Mouse (Mus musculus) myocyte (in vitro differentiated cells): ENCODE results near the gene Plekha7. TPM values are rescaled to one million over a fixed set of nuclear protein-coding genes. Genes with fewer than 3 reads are reported as not detected.

Experiments
- H3K27me3 ChIP-seq: one replicate; pipeline ENCODE4 v1.6.1; 2011; ENCODE audit not compliant: control insufficient read depth, insufficient read depth, insufficient read length
- H3K36me3 ChIP-seq: one replicate; pipeline ENCODE4 v1.6.1; 2011; ENCODE audit not compliant: control insufficient read depth, insufficient read depth
- H3K4me2 ChIP-seq: one replicate; pipeline ENCODE4 v1.6.1; 2011; ENCODE audit warnings: low read depth, control low read depth
- H3K4me3 ChIP-seq: one replicate; pipeline ENCODE4 v1.5.1; 2011; ENCODE audit warnings: mild to moderate bottlenecking, control low read depth, moderate library complexity
- H3K79me2 ChIP-seq: one replicate; pipeline ENCODE4 v1.6.1; 2011; ENCODE audit not compliant: control insufficient read depth, insufficient read depth
- H3ac ChIP-seq: one replicate; pipeline ENCODE4 v1.6.1; 2011; ENCODE audit not compliant: control insufficient read depth, insufficient read length
- CEBPB ChIP-seq: IDR thresholded peaks from 2 replicates; pipeline ENCODE4 v1.6.1; 2011; ENCODE audit warnings: mild to moderate bottlenecking, moderate library complexity; ENCODE audit not compliant: poor library complexity, insufficient read depth, severe bottlenecking
- E2F4 ChIP-seq: IDR thresholded peaks from one replicate; pipeline ENCODE4 v1.6.1; 2011; ENCODE audit warnings: mild to moderate bottlenecking, control low read depth, moderate library complexity; ENCODE audit not compliant: insufficient read depth
- MAX ChIP-seq: IDR thresholded peaks from one replicate; pipeline ENCODE4 v1.6.1; 2011; ENCODE audit warnings: low read depth, mild to moderate bottlenecking, control low read depth
- MYOD1 ChIP-seq, 3 experiments: IDR thresholded peaks; one replicate each; pipeline ENCODE4 v1.6.1; 2011; ENCODE audit warnings: control low read depth in 2 of 3, low read depth in 2 of 3, mild to moderate bottlenecking in 2 of 3, moderate library complexity in 1 of 3; ENCODE audit not compliant: insufficient read length in 2 of 3, control insufficient read depth in 1 of 3
- MYOG ChIP-seq, 3 experiments: IDR thresholded peaks; one replicate each; pipeline ENCODE4 v1.6.1; 2011; ENCODE audit warnings: control low read depth in 2 of 3, low read depth in 2 of 3, mild to moderate bottlenecking in 2 of 3; ENCODE audit not compliant: insufficient read length in 2 of 3, control insufficient read depth in 1 of 3, insufficient read depth in 1 of 3
- POLR2A ChIP-seq: IDR thresholded peaks from one replicate; pipeline ENCODE4 v1.6.1; 2011; ENCODE audit warnings: low read depth, mild to moderate bottlenecking, control low read depth, moderate library complexity; ENCODE audit not compliant: insufficient read length
- POLR2AphosphoS2 ChIP-seq: IDR thresholded peaks from one replicate; pipeline ENCODE4 v1.6.1; 2011; ENCODE audit warnings: low read depth, control low read depth; ENCODE audit not compliant: insufficient read length
- REST ChIP-seq: IDR thresholded peaks from one replicate; pipeline ENCODE4 v1.6.1; 2011; ENCODE audit warnings: mild to moderate bottlenecking, control low read depth, moderate library complexity; ENCODE audit not compliant: insufficient read depth, insufficient read length
- SRF ChIP-seq: IDR thresholded peaks from one replicate; pipeline ENCODE4 v1.6.1; 2011; ENCODE audit warnings: low read depth; ENCODE audit not compliant: control insufficient read depth, insufficient read length
- TCF12 ChIP-seq: IDR thresholded peaks from one replicate; pipeline ENCODE4 v1.6.1; 2011; ENCODE audit warnings: mild to moderate bottlenecking, control low read depth; ENCODE audit not compliant: poor library complexity, insufficient read depth, severe bottlenecking
- TCF3 ChIP-seq: IDR thresholded peaks from one replicate; pipeline ENCODE4 v1.6.1; 2011; ENCODE audit warnings: low read depth, control low read depth; ENCODE audit not compliant: insufficient read length
- USF1 ChIP-seq: IDR thresholded peaks from one replicate; pipeline ENCODE4 v1.6.1; 2011; ENCODE audit warnings: low read depth, mild to moderate bottlenecking, control low read depth, moderate library complexity
- polyA plus RNA-seq: library from polyadenylated mRNA; unstranded; fragments of >200 nt; fragmentation: generic; extraction: Trizol; gene quantifications from one replicate; pipeline ENCODE4 v1.2.1, GENCODE M21; 2012; ENCODE audit warnings: missing spikeins

The Plekha7 gene
- polyA plus RNA-seq, 1 experiment: 2.6 TPM

- no peak for TF ChIP-seq TCF3
- no peak for TF ChIP-seq MYOD1 (IDR thresholded peaks at IDR 0.05; ENCODE audit: control insufficient read depth in 1 of 3, insufficient read length in 2 of 3, low read depth in 2 of 3)
- no peak for TF ChIP-seq CEBPB
- Histone ChIP-seq H3ac (no peak overlapping the region), H3K4me2 (no peak overlapping the region), H3K36me3 (no peaks in the 10 kb centered on the region), H3K27me3 (peaks cover 8% of the 10 kb centered on the region), H3K4me3 (no peak overlapping the region), H3K79me2 (no peaks in the 10 kb centered on the region)
These were observed 59.6 kb downstream of the Plekha7 start for GRCm38 (mm10) chr7:116248536-116248935.

- peaks cover 8% of the 10 kb centered on the region for H3K27me3 ChIP-seq
- no peak overlapping the region for H3K4me3 ChIP-seq
- no peaks in the 10 kb centered on the region for H3K79me2 ChIP-seq
- H3K36me3 ChIP-seq: no peaks in the 10 kb centered on the region
- H3ac ChIP-seq: no peak overlapping the region
- TF ChIP-seq TCF3 (no peak), SRF (no peak), TCF12 (no peak), MYOD1 (IDR thresholded peaks at IDR 0.05; ENCODE audit: control insufficient read depth in 1 of 3, insufficient read length in 2 of 3, low read depth in 2 of 3) (no peak), REST (no peak), E2F4 (no peak), POLR2A (no peak), MYOG (IDR thresholded peaks at IDR 0.05; ENCODE audit: control insufficient read depth in 1 of 3, insufficient read depth in 1 of 3, insufficient read length in 2 of 3, low read depth in 2 of 3) (no peak), MAX (no peak), POLR2AphosphoS2 (no peak), CEBPB (no peak)
- H3K4me2 ChIP-seq: no peak overlapping the region
These were observed 60.8 kb downstream of the Plekha7 start for GRCm38 (mm10) chr7:116247377-116247729.

GRCm38 (mm10) chr7:116246696-116247376 is 61.3 kb downstream of the Plekha7 start:
- peaks cover 8% of the 10 kb centered on the region for H3K27me3 ChIP-seq
- no peaks in the 10 kb centered on the region for H3K79me2 ChIP-seq
- no peak overlapping the region for H3K4me3 ChIP-seq
- H3K4me2 ChIP-seq: peak overlapping the region; percentile 13
- no peak overlapping the region for H3ac ChIP-seq
- no peaks in the 10 kb centered on the region for H3K36me3 ChIP-seq
- no peak for TF ChIP-seq MAX
- no peak for TF ChIP-seq TCF3
- TF ChIP-seq POLR2AphosphoS2: no peak
- no peak for TF ChIP-seq MYOD1 (IDR thresholded peaks at IDR 0.05; ENCODE audit: control insufficient read depth in 1 of 3, insufficient read length in 2 of 3, low read depth in 2 of 3)
- TF ChIP-seq POLR2A: no peak
- TF ChIP-seq E2F4: no peak
- no peak for TF ChIP-seq USF1
- no peak for TF ChIP-seq TCF12
- TF ChIP-seq REST: no peak
- TF ChIP-seq CEBPB: no peak
- no peak for TF ChIP-seq MYOG (IDR thresholded peaks at IDR 0.05; ENCODE audit: control insufficient read depth in 1 of 3, insufficient read depth in 1 of 3, insufficient read length in 2 of 3, low read depth in 2 of 3)
- no peak for TF ChIP-seq SRF

GRCm38 (mm10) chr7:116245815-116246695 is 62.1 kb downstream of the Plekha7 start:
- TF ChIP-seq SRF (no peak), MYOG (IDR thresholded peaks at IDR 0.05; ENCODE audit: control insufficient read depth in 1 of 3, insufficient read depth in 1 of 3, insufficient read length in 2 of 3, low read depth in 2 of 3) (no peak), USF1 (no peak), MYOD1 (IDR thresholded peaks at IDR 0.05; ENCODE audit: control insufficient read depth in 1 of 3, insufficient read length in 2 of 3, low read depth in 2 of 3) (no peak), MAX (no peak), POLR2A (no peak), TCF12 (no peak), TCF3 (no peak), REST (no peak), POLR2AphosphoS2 (no peak), E2F4 (no peak), CEBPB (no peak)
- H3K4me2 ChIP-seq: peak overlapping the region; percentile 27
- no peaks in the 10 kb centered on the region for H3K36me3 ChIP-seq
- peaks cover 7% of the 10 kb centered on the region for H3K27me3 ChIP-seq
- H3ac ChIP-seq: no peak overlapping the region
- H3K4me3 ChIP-seq: no peak overlapping the region
- H3K79me2 ChIP-seq: no peaks in the 10 kb centered on the region
